Mouse (Mus musculus): Measurements from ENCODE around the gene Plcg1.

GRCm38 (mm10) chr2:160724536-160724935 lies 6.6 kb upstream of the Plcg1 start:
- no peak for TF ChIP-seq CTCF (IDR thresholded peaks at IDR 0.05; ENCODE audit: low read depth)
- TF ChIP-seq EP300 (optimal IDR thresholded peaks at IDR 0.05): no peak
